Mouse (Mus musculus): Measurements from ENCODE around the gene Selenon. TPM values are rescaled to one million over a fixed set of nuclear protein-coding genes. Genes with fewer than 3 reads are reported as not detected.

The Selenon gene
- 5.4 and 7.9 TPM in 2 replicates for polyA plus RNA-seq (2015; fragmentation: Nextera tagmentation; extraction: Ambion mirVana)

- peak within 1 kb of the TSS; percentile 63 for H3K4me3 ChIP-seq (ENCODE audit: low read length)
- H3K27me3 ChIP-seq (ENCODE audit: control insufficient read depth, insufficient read depth, low read length), result no peaks in the 10 kb centered on the region
- WGBS, result 1% methylated on average over 59 of the region's 67 CpGs
- H3K4me2 ChIP-seq (ENCODE audit: low read depth, low read length), result peak within 1 kb of the TSS; percentile 74
- H3K9ac ChIP-seq (ENCODE audit: low read length), result peak within 1 kb of the TSS; percentile 97
- peaks cover 28% of the 10 kb centered on the region for H3K4me1 ChIP-seq (ENCODE audit: control insufficient read depth, insufficient read depth, low read length)
- ATAC-seq (replicated peaks; ENCODE audit: extremely low read depth, insufficient read depth, low FRiP score), result peak; percentile 84
- peak within 1 kb of the TSS; percentile 72 for H3K27ac ChIP-seq (ENCODE audit: low read length)
- H3K36me3 ChIP-seq (ENCODE audit: control insufficient read depth, insufficient read depth), result peaks cover 16% of the 10 kb centered on the region
- peaks cover 7% of the 10 kb centered on the region for H3K9me3 ChIP-seq (replicated peaks; ENCODE audit: control insufficient read depth, low read length)
These were observed at the start of gene Selenon for GRCm38 (mm10) chr4:134551494-134552316. Gene Selenon, minus strand, starts transcription at chr4:134552166.

DNA sequence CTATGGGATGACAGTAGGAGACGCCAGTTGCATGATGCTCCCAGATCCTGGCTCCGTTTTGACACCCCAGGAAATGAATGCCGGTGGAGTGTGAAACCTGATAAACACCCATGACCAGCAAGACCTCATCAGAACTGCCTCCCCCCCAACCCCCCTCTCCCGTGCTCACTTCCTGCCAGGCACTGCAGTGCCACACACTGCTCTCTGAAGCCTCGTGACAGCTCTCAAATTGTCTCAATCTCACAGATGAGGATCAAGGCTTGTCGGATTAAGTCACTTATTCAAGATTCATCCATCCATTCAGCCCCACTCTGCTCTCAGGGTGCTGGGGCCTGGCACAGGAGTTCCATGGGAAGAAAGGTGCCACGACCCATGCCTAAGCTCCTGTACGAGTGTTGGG is 49.4 kb upstream of the Selenon start:
- Histone ChIP-seq H3K9ac (ENCODE audit: low read length) (no peak overlapping the region), H3K4me2 (ENCODE audit: low read depth, low read length) (no peak overlapping the region), H3K36me3 (ENCODE audit: control insufficient read depth, insufficient read depth) (no peaks in the 10 kb centered on the region), H3K4me1 (ENCODE audit: control insufficient read depth, insufficient read depth, low read length) (peaks cover 35% of the 10 kb centered on the region), H3K9me3 (replicated peaks; ENCODE audit: control insufficient read depth, low read length) (no peaks in the 10 kb centered on the region), H3K27me3 (ENCODE audit: control insufficient read depth, insufficient read depth, low read length) (no peaks in the 10 kb centered on the region), H3K27ac (ENCODE audit: low read length) (no peak overlapping the region), H3K4me3 (ENCODE audit: low read length) (no peak overlapping the region)
- no peak for ATAC-seq (replicated peaks; ENCODE audit: extremely low read depth, insufficient read depth, low FRiP score)
- WGBS, result 35% methylated on average over 8 of the region's 8 CpGs

- ATAC-seq (replicated peaks; ENCODE audit: extremely low read depth, insufficient read depth, low FRiP score), result no peak
- H3K27ac ChIP-seq (ENCODE audit: low read length), result no peak overlapping the region
- peaks cover 33% of the 10 kb centered on the region for H3K4me1 ChIP-seq (ENCODE audit: control insufficient read depth, insufficient read depth, low read length)
- H3K9me3 ChIP-seq (replicated peaks; ENCODE audit: control insufficient read depth, low read length), result no peaks in the 10 kb centered on the region
- H3K4me2 ChIP-seq (ENCODE audit: low read depth, low read length), result no peak overlapping the region
- WGBS, result 72% methylated on average over 7 of the region's 7 CpGs
- H3K4me3 ChIP-seq (ENCODE audit: low read length), result no peak overlapping the region
- H3K36me3 ChIP-seq (ENCODE audit: control insufficient read depth, insufficient read depth), result no peaks in the 10 kb centered on the region
- H3K9ac ChIP-seq (ENCODE audit: low read length), result no peak overlapping the region
- H3K27me3 ChIP-seq (ENCODE audit: control insufficient read depth, insufficient read depth, low read length), result no peaks in the 10 kb centered on the region
These were observed 48.8 kb upstream of the Selenon start for GRCm38 (mm10) chr4:134600777-134601176.

DNA sequence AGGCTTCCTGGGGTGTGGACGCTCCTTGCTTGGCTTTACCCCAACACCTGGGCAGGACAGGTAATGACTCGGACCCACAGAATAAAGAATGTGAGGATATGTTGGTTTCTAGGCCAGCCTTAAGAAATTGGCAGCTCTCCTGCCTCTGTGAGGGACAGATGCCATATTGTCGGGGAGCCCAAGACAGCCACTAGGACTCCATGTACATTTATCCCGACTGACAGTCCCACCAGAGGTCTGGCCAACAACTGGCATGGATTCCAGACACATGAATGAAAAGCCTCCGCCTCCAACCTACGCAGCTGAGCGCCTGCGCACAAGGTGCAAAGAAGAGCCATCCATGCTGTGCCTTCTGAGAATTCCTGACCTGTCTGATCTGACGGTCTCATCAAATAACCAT is 48.1 kb upstream of the Selenon start:
- ATAC-seq (replicated peaks; ENCODE audit: extremely low read depth, insufficient read depth, low FRiP score), result no peak
- H3K27ac ChIP-seq (ENCODE audit: low read length), result no peak overlapping the region
- peaks cover 30% of the 10 kb centered on the region for H3K4me1 ChIP-seq (ENCODE audit: control insufficient read depth, insufficient read depth, low read length)
- no peak overlapping the region for H3K9ac ChIP-seq (ENCODE audit: low read length)
- H3K27me3 ChIP-seq (ENCODE audit: control insufficient read depth, insufficient read depth, low read length), result no peaks in the 10 kb centered on the region
- no peaks in the 10 kb centered on the region for H3K36me3 ChIP-seq (ENCODE audit: control insufficient read depth, insufficient read depth)
- WGBS, result 89% methylated on average over 9 of the region's 9 CpGs
- H3K4me3 ChIP-seq (ENCODE audit: low read length), result no peak overlapping the region
- H3K9me3 ChIP-seq (replicated peaks; ENCODE audit: control insufficient read depth, low read length), result no peaks in the 10 kb centered on the region
- H3K4me2 ChIP-seq (ENCODE audit: low read depth, low read length), result no peak overlapping the region

GRCm38 (mm10) chr4:134596816-134597692 is 45.1 kb upstream of the Selenon start:
- H3K9ac ChIP-seq (ENCODE audit: low read length), result no peak overlapping the region
- no peaks in the 10 kb centered on the region for H3K36me3 ChIP-seq (ENCODE audit: control insufficient read depth, insufficient read depth)
- no peaks in the 10 kb centered on the region for H3K27me3 ChIP-seq (ENCODE audit: control insufficient read depth, insufficient read depth, low read length)
- WGBS, result 54% methylated on average over 10 of the region's 10 CpGs
- no peaks in the 10 kb centered on the region for H3K9me3 ChIP-seq (replicated peaks; ENCODE audit: control insufficient read depth, low read length)
- ATAC-seq (replicated peaks; ENCODE audit: extremely low read depth, insufficient read depth, low FRiP score), result peak; percentile 44
- no peak overlapping the region for H3K27ac ChIP-seq (ENCODE audit: low read length)
- H3K4me3 ChIP-seq (ENCODE audit: low read length), result no peak overlapping the region
- H3K4me1 ChIP-seq (ENCODE audit: control insufficient read depth, insufficient read depth, low read length), result peaks cover 28% of the 10 kb centered on the region
- H3K4me2 ChIP-seq (ENCODE audit: low read depth, low read length), result no peak overlapping the region

DNA sequence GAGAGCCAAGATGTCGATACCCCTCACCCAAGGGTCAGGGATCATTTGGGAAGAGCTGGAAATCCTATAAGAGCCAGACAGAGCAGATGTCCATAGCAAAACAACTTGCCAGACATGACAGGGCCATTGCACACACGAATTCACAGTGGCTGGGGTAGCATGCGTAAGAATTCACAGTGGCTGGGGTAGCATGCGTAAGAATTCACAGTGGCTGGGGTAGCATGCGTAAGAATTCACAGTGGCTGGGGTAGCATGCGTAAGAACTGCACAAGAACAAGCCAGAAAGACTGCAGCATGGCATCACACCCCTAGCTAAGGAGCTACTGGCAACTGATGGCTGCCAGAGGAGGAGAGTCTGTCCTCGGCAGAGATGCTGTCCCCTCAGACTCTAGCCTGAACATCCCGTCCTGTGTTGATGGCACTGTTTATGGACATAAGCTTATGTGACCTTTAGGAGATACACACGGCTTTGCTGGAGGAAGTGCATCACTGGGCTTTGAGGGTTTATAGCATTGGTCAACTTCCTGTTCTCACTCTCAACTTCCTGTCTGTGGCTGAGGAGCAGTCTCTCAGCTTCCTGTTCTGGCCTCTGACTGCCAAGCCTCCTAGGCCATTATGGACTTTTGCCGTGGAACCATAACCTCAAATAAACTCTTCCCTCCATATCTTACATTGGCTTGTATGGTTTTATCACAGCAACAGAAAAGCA is 42.9 kb upstream of the Selenon start:
- peaks cover 28% of the 10 kb centered on the region for H3K4me1 ChIP-seq (ENCODE audit: control insufficient read depth, insufficient read depth, low read length)
- no peaks in the 10 kb centered on the region for H3K9me3 ChIP-seq (replicated peaks; ENCODE audit: control insufficient read depth, low read length)
- no peak overlapping the region for H3K9ac ChIP-seq (ENCODE audit: low read length)
- no peaks in the 10 kb centered on the region for H3K36me3 ChIP-seq (ENCODE audit: control insufficient read depth, insufficient read depth)
- H3K4me3 ChIP-seq (ENCODE audit: low read length), result no peak overlapping the region
- WGBS, result 84% methylated on average over 10 of the region's 10 CpGs
- no peak overlapping the region for H3K27ac ChIP-seq (ENCODE audit: low read length)
- ATAC-seq (replicated peaks; ENCODE audit: extremely low read depth, insufficient read depth, low FRiP score), result no peak
- H3K4me2 ChIP-seq (ENCODE audit: low read depth, low read length), result no peak overlapping the region
- H3K27me3 ChIP-seq (ENCODE audit: control insufficient read depth, insufficient read depth, low read length), result no peaks in the 10 kb centered on the region

GRCm38 (mm10) chr4:134592442-134592841 is 40.5 kb upstream of the Selenon start:
- Histone ChIP-seq H3K9me3 (replicated peaks; ENCODE audit: control insufficient read depth, low read length) (no peaks in the 10 kb centered on the region), H3K36me3 (ENCODE audit: control insufficient read depth, insufficient read depth) (no peaks in the 10 kb centered on the region), H3K4me1 (ENCODE audit: control insufficient read depth, insufficient read depth, low read length) (peaks cover 28% of the 10 kb centered on the region), H3K27ac (ENCODE audit: low read length) (no peak overlapping the region), H3K4me2 (ENCODE audit: low read depth, low read length) (no peak overlapping the region), H3K27me3 (ENCODE audit: control insufficient read depth, insufficient read depth, low read length) (no peaks in the 10 kb centered on the region), H3K4me3 (ENCODE audit: low read length) (no peak overlapping the region), H3K9ac (ENCODE audit: low read length) (no peak overlapping the region)
- WGBS, result 73% methylated on average over 4 of the region's 4 CpGs
- ATAC-seq (replicated peaks; ENCODE audit: extremely low read depth, insufficient read depth, low FRiP score), result no peak

- Histone ChIP-seq H3K36me3 (ENCODE audit: control insufficient read depth, insufficient read depth) (no peaks in the 10 kb centered on the region), H3K27me3 (ENCODE audit: control insufficient read depth, insufficient read depth, low read length) (no peaks in the 10 kb centered on the region), H3K4me3 (ENCODE audit: low read length) (no peak overlapping the region), H3K27ac (ENCODE audit: low read length) (peak overlapping the region; percentile 69), H3K4me1 (ENCODE audit: control insufficient read depth, insufficient read depth, low read length) (peaks cover 19% of the 10 kb centered on the region), H3K4me2 (ENCODE audit: low read depth, low read length) (no peak overlapping the region), H3K9ac (ENCODE audit: low read length) (0 out of 2 replicates have a peak overlapping the region, but pooled peaks have one; percentile 3), H3K9me3 (replicated peaks; ENCODE audit: control insufficient read depth, low read length) (no peaks in the 10 kb centered on the region)
- ATAC-seq (replicated peaks; ENCODE audit: extremely low read depth, insufficient read depth, low FRiP score), result peak; percentile 70
- 31% methylated on average over 11 of the region's 11 CpGs for WGBS
These were observed 39.6 kb upstream of the Selenon start for GRCm38 (mm10) chr4:134591506-134592061.
